Mouse (Mus musculus) activated CD4-positive, CD25-positive, alpha-beta regulatory T cell, adult 4 months (primary cell): ENCODE measurements around the gene Zfyve27. TPM values are rescaled to one million over a fixed set of nuclear protein-coding genes. Genes with fewer than 3 reads are reported as not detected.

ENCODE experiments used
- ATAC-seq: one replicate; pipeline ENCODE4 v1.8.0; 2017
- polyA plus RNA-seq, 2 experiments: library from polyadenylated mRNA; unstranded; fragments of 100-300 nt; shearing (Covaris generic); gene quantifications; one replicate each; pipeline ENCODE4 v1.2.1; 2017

Gene Zfyve27
- polyA plus RNA-seq, 2 experiments from 2014 or later: 13.9 to 15.2 TPM

- ATAC-seq: no peak
Measured at GRCm38 (mm10) chr19:42182673-42183072, 18.9 kb downstream of the Zfyve27 start.

- ATAC-seq: no peak
Measured at GRCm38 (mm10) chr19:42189735-42190134, 26.0 kb downstream of the Zfyve27 start.

- no peak for ATAC-seq
Measured at GRCm38 (mm10) chr19:42190494-42190893, 26.7 kb downstream of the Zfyve27 start.

GRCm38 (mm10) chr19:42193311-42193710 lies 29.6 kb downstream of the Zfyve27 start:
- ATAC-seq: no peak

- ATAC-seq: no peak
Measured at GRCm38 (mm10) chr19:42196378-42196777, 32.6 kb downstream of the Zfyve27 start.

GRCm38 (mm10) chr19:42197066-42197465 lies 33.3 kb downstream of the Zfyve27 start:
- no peak for ATAC-seq

- ATAC-seq: no peak
Measured at GRCm38 (mm10) chr19:42198026-42198425, 34.3 kb downstream of the Zfyve27 start.

- ATAC-seq: no peak
Measured at GRCm38 (mm10) chr19:42201696-42202381, 38.1 kb downstream of the Zfyve27 start, which contains the start of gene Sfrp5. Sfrp5 (minus strand) TSS chr19:42202252.

GRCm38 (mm10) chr19:42202467-42202866 lies 38.7 kb downstream of the Zfyve27 start:
- no peak for ATAC-seq

GRCm38 (mm10) chr19:42204306-42204705 lies 40.6 kb downstream of the Zfyve27 start:
- ATAC-seq: no peak

- ATAC-seq: no peak
Measured at GRCm38 (mm10) chr19:42205201-42205600, 41.5 kb downstream of the Zfyve27 start.

- no peak for ATAC-seq
Measured at GRCm38 (mm10) chr19:42209485-42209884, 45.7 kb downstream of the Zfyve27 start.

- ATAC-seq: no peak
Measured at GRCm38 (mm10) chr19:42209976-42210375, 46.2 kb downstream of the Zfyve27 start.

- no peak for ATAC-seq
Measured at GRCm38 (mm10) chr19:42211936-42212335, 48.2 kb downstream of the Zfyve27 start.

- ATAC-seq: no peak
Measured at GRCm38 (mm10) chr19:42214601-42215000, 50.9 kb downstream of the Zfyve27 start.

- ATAC-seq: no peak
Measured at GRCm38 (mm10) chr19:42216699-42217373, 53.1 kb downstream of the Zfyve27 start.

- ATAC-seq: no peak
Measured at GRCm38 (mm10) chr19:42217374-42217763, 53.6 kb downstream of the Zfyve27 start.

- no peak for ATAC-seq
Measured at GRCm38 (mm10) chr19:42226451-42226850, 62.7 kb downstream of the Zfyve27 start.

GRCm38 (mm10) chr19:42229499-42230287 lies 65.9 kb downstream of the Zfyve27 start:
- ATAC-seq: no peak

GRCm38 (mm10) chr19:42230288-42230568 lies 66.5 kb downstream of the Zfyve27 start:
- ATAC-seq: no peak

GRCm38 (mm10) chr19:42230986-42231385 lies 67.2 kb downstream of the Zfyve27 start:
- ATAC-seq: no peak

- ATAC-seq: no peak
Measured at GRCm38 (mm10) chr19:42237602-42238340, 74.0 kb downstream of the Zfyve27 start.

- no peak for ATAC-seq
Measured at GRCm38 (mm10) chr19:42238341-42238715, 74.6 kb downstream of the Zfyve27 start.
